Mouse (Mus musculus): ENCODE results near the gene Rpl6.
A peak's percentile ranks its signal among the peaks of the same experiment; 100 is the strongest.
"Not testable (repeated sequence)": the region's sequence is repeated elsewhere in the genome, so short reads cannot be mapped to it uniquely, and the experiment has no call there.

Rpl6 gene

DNA sequence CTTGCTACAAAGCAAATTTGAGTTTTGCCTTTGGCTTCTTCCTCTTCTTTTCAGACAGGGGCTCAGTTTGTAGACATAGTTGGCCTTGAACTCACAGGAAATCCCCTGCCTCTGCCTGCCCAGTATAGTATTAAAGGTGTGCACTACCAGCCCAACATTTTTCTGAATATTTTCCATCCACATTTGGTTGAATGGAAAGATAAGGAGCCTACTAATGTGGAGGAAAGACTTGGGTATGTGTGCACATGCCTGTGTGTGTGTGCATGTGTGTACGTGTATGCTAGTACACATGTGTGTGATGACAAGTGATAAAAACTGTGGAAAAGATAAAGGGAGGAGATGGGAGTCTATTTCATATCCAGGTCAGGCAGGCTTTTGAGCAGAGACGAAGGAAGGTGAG is 21.6 kb downstream of the Rpl6 start:
- DNase-seq (ENCODE audit: low spot score) = no peak

- DNase-seq (ENCODE audit: low spot score) = no peak
Observed at GRCm38 (mm10) chr5:121226406-121226805, 22.1 kb downstream of the Rpl6 start.

DNA sequence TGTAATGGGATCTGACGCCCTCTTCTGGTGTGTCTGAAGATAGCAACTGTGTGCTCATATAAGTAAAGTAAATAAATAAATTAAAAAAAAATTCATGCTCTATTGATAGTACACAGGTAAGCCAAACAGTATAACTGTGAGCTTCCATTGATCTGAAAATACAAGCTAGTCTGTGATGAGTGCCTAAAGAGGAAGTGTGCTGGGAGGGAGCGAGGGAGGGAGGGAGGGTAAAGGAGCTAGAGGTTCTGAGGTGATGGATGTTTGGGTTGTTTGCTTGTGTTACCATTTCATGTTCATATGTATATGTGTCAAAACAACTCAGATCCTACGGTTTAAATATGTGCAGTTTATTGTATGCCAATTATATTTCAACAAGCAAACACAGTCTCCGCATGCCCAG is 22.6 kb downstream of the Rpl6 start:
- no peak for DNase-seq (ENCODE audit: low spot score)

DNA sequence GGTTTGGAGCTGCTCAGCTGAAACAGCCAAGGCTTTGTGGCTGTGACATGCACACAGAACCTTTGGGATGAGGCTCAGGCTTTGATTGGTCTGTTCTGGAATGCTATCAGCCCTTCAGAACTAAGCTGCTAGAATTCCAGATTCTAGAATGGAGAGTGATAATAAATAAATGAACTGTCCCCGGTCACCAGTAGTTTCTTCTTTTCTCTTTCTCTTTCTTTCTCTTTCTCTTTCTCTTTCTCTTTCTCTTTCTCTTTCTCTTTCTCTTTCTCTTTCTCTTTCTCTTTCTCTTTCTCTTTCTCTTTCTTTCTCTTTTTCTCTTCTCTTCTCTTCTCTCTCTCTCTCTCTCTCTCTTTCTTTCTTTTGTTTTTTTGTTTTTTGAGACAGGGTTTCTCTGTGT is 23.0 kb downstream of the Rpl6 start:
- not testable (repeated sequence) for DNase-seq (ENCODE audit: low spot score)

GRCm38 (mm10) chr5:121229182-121229581 is 24.9 kb downstream of the Rpl6 start:
- DNase-seq (ENCODE audit: low spot score) = no peak

DNA sequence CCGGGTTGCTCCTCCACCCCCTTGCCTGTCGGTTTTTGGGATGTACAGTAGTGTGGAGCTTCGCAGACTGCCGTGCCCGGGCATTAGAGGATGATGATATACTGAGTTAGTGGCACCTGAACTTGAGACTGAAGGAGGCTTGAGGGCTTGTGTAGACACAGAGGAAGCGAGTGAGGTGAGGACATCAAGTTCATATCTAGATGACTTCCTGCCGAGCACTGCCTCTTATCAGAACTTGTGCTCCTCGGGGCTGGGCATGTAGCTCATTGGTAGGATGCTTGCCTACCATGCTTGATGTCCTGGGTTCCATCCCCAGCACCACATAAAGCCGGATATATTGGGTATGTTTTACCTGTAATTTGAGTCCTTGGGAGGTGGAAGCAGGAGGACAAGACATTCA is 26.5 kb downstream of the Rpl6 start:
- DNase-seq (ENCODE audit: low spot score) = no peak

- no peak for DNase-seq (ENCODE audit: low spot score)
Observed at GRCm38 (mm10) chr5:121232789-121233188, 28.5 kb downstream of the Rpl6 start.

- DNase-seq (ENCODE audit: low spot score) = no peak
Observed at GRCm38 (mm10) chr5:121233726-121234125, 29.4 kb downstream of the Rpl6 start.

- no peak for DNase-seq (ENCODE audit: low spot score)
Observed at GRCm38 (mm10) chr5:121236171-121236570, 31.9 kb downstream of the Rpl6 start.

GRCm38 (mm10) chr5:121238208-121238607 is 33.9 kb downstream of the Rpl6 start:
- DNase-seq (ENCODE audit: low spot score) = no peak

- DNase-seq (ENCODE audit: low spot score) = no peak
Observed at GRCm38 (mm10) chr5:121239846-121240245, 35.6 kb downstream of the Rpl6 start.

DNA sequence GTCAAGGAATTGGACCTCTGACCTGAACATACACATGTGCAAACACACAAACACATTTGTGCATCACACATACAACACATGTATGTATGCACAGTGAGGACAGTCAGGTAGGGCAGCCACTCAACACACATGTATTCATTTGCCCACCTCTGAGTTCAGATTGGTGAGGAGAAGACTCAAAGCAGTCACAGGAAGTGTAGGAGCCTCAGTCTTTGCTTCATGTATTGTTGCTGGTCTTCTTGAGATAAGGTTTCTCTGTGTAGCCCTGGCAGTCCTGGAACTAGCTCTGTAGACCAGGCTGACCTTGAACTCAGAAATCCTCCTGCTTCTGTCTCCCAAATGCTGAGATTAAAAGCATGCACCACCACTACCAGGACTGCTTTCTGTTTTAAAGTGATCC is 36.9 kb downstream of the Rpl6 start:
- no peak for DNase-seq (ENCODE audit: low spot score)

DNA sequence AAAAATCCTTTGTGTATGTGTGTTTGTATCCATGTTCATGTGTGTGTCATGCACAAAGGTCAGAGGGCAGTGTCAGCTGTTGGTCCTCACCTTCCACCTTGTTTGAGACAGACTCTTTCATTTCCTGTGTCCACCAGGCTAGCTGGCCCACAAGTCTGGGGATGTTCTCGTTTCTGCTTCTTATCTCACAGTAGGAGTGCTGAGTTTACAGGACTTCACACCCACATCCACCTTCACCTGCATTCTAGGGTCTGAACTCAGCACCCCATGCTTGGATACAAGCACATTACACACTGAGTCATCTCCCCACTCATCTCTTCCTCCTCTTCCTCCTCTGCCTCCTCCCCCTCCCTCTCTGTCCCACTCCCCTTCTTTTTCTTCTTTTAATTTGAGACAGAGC is 38.0 kb downstream of the Rpl6 start:
- DNase-seq (ENCODE audit: low spot score) = no peak

DNA sequence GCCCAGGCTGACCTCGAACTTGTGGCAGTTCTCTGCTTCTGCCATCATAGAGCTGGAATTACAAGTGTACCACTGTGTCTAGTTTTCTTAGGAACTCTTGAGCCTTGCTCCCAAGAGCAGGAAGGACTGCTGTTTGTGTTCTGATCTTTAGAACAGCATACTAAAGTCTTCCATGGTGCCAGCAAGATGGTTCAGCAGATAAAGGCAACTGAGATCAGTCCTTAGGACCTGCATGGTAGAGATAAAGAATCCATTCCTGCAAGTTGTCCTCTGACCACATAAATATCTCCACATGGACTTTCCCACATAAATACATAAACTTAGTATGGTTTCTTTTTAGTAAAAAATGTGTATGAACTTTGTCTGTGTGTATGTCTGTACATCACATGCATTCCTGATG is 38.4 kb downstream of the Rpl6 start:
- DNase-seq (ENCODE audit: low spot score) = no peak

DNA sequence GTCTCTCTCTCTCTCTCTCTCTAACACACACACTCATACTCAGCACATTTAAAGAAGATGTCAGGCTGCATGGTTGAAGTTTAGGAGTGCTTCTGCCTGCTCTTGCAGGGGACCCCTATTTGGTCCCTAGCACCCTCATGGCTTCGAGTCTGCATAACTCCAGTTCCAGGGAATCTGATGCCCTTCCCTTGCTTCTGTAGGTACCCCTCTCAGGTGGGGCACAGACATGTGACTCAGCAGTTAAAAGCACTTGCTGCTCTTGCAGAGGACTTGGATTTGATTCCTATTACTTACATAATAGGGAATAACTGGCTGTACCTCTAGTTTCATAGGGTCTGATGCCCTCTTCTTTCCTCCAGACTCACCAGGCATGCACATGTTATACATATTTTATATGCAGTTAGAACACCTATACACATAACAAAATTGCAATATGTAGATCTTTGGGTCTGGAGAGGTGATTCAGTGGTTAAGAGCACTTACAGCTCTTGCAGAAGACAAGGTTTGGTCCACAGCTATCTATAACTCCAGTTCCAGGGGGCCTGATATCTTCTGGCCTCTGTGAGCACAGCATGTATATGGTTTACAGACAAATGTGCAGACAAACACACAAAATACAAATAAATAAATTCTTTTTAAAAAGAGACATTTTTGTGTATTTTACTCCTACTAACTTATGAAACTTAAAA is 39.5 kb downstream of the Rpl6 start:
- no peak for DNase-seq (ENCODE audit: low spot score)

DNA sequence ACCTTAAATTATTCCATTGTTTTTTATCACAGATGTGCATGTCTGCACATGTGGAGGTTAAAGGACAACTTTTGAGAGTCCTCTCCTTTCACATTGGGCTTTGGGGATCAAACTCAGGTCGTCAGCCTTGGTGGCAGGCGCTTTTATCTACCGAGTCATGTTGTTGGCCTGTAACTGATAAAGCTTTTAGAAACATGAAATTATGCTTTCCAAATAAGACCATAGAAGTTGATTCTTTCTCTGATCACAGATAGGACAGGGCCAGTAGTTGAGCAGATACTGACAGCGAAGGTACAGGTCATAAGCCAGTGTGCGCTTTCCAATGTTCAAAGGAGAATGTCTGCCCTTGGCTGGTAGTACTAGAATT is 40.1 kb downstream of the Rpl6 start:
- no peak for DNase-seq (ENCODE audit: low spot score)

DNA sequence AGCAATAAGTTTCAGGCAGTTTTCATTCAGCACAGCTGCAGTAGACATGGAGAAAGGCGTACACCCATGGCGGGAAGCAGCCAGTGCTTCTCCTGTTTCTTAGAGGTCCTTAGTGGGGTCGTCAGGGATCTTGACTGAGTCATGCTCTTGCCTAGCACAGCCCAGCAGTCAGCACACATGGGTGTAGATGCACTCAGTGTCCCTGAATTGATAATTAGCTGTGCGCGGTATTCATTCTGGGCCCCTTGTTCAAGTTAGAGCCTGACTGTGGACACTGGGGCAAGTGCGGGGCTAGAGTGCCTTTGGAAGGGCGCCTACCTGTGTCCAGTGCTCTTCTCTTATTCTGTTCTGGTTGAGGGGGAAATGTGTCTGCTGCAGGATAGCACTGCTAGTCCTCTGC is 40.9 kb downstream of the Rpl6 start:
- DNase-seq (ENCODE audit: low spot score) = no peak

DNA sequence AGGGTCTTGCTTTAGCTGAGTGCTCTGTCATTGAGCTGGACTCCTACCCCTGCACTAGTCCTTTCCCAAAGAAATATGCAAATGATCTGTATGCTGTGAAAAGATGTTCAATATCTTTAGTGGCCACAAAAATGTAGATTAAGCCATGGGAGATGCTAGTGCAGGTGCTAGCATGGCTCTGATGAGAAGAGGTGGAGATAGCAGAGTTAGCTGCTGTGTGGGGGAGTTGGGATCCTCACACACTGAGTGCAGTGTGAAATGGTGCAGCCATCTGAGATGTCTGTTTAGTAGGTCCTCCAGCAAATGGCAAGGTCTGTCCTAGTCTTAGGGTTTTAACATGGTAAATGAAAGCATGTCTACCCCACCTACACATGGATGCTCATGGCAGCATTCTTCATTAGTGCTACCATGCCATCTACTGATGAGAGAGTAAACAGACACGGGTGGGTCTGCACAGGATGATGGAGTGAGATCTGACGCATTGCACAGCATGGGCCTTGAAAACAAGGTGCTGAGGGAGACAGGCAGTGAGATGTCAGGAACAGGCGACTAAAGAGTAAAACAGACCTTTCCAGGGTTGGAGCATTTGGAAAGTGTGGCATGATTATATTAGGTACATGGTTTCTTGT is 44.6 kb downstream of the Rpl6 start:
- DNase-seq (ENCODE audit: low spot score) = no peak

DNA sequence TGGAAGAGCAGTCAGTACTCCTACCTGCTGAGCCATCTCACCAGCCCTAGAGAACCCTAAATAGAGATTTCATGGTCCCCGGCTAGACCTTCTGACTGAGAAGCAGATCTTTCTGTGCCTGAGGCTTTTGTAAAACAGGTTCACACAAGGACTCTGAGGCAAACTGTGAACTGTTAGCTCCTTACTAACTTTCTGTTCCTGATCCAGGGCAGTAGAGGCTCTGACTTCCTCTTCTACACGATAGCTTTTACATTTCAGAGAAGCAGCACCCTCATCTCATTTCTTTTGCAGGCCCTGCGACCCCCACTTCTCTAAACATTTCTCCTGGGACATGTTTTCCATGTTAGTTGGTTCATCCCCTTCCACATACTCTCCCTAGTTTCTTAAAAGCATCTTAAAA is 45.4 kb downstream of the Rpl6 start:
- no peak for DNase-seq (ENCODE audit: low spot score)

DNA sequence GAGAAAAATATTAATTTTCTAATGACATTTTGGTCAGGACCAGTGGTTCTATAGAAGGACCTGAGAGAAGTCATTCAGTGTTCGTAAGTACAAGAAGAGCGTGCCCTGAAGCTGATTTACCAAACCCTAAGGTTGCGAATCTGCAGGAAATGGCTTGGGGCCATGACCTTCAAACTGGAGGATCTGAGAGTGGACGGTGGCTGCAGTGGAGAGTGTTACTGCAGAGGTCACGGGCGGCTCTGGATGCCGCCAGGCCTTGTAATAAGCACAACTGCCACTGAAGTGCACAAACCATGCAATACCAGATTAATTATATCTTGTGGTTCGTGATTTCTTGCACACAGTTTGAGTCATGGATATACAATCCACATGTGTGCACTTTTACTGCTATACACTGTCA is 47.5 kb downstream of the Rpl6 start:
- peak; percentile 22 for DNase-seq (ENCODE audit: low spot score)

- no peak for DNase-seq (ENCODE audit: low spot score)
Observed at GRCm38 (mm10) chr5:121253816-121254497, 49.7 kb downstream of the Rpl6 start.

- DNase-seq (ENCODE audit: low spot score) = no peak
Observed at GRCm38 (mm10) chr5:121254977-121255376, 50.7 kb downstream of the Rpl6 start.

Measured in testis, postnatal 14 days (tissue).